Mouse (Mus musculus) intestine, embryonic 16.5 days (tissue): Measurements from ENCODE around the gene Wdr70. TPM values are rescaled to one million over a fixed set of nuclear protein-coding genes. Genes with fewer than 3 reads are reported as not detected.

ENCODE experiments used
- ATAC-seq: fragments of 200-750 bp; cut with Nextera tagmentation; 2 replicates; pipeline ENCODE4 v1.8.0; 2017; ENCODE audit warnings: moderate TSS enrichment, moderate library complexity
- H3K27ac ChIP-seq: fragments of 300-500 bp; sonication (generic); 2 replicates; pipeline ENCODE4 v1.5.1; 2014; ENCODE audit warnings: mild to moderate bottlenecking, low read length
- H3K27me3 ChIP-seq: fragments of 300-500 bp; sonication (generic); replicated peaks from 2 replicates; pipeline ENCODE4 v1.6.1; 2014; ENCODE audit warnings: low read length, control low read depth, mixed read lengths; ENCODE audit not compliant: control insufficient read depth, insufficient read depth
- H3K36me3 ChIP-seq: fragments of 300-500 bp; sonication (generic); 2 replicates; pipeline ENCODE4 v1.6.1; 2014; ENCODE audit warnings: low read length, control low read depth; ENCODE audit not compliant: control insufficient read depth, insufficient read depth
- H3K4me1 ChIP-seq: fragments of 300-500 bp; sonication (generic); 2 replicates; pipeline ENCODE4 v1.6.1; 2014; ENCODE audit warnings: low read length, control low read depth, mixed read lengths; ENCODE audit not compliant: control insufficient read depth, insufficient read depth
- H3K4me2 ChIP-seq: fragments of 300-500 bp; sonication (generic); 2 replicates; pipeline ENCODE4 v1.6.1; 2014; ENCODE audit warnings: low read depth, low read length, control low read depth
- H3K4me3 ChIP-seq: fragments of 300-500 bp; sonication (generic); 2 replicates; pipeline ENCODE4 v1.5.1; 2014; ENCODE audit warnings: mild to moderate bottlenecking, low read length
- H3K9ac ChIP-seq: fragments of 300-500 bp; sonication (generic); 2 replicates; pipeline ENCODE4 v1.6.1; 2014; ENCODE audit warnings: low read depth, low read length
- H3K9me3 ChIP-seq: fragments of 300-500 bp; sonication (generic); 2 replicates; pipeline ENCODE4 v1.6.1; 2016; ENCODE audit warnings: low read length, control low read depth; ENCODE audit not compliant: control insufficient read depth
- WGBS: fragments of 180-500 bp; shearing (Covaris S2); extraction: QIAGEN DNeasy Blood & Tissue Kit; methylation state at CpG from one replicate; pipeline ENCODE4 v1.1.7; 2014; 5-methylcytosine and 5-hydroxymethylcytosine counted together
- polyA plus RNA-seq: library from polyadenylated mRNA; unstranded; fragments of >200 nt; fragmentation: Nextera tagmentation; extraction: Ambion mirVana; gene quantifications from 2 replicates; pipeline ENCODE4 v1.2.1, GENCODE M21; 2015

The Wdr70 gene
- polyA plus RNA-seq, 1 experiment from 2014 or later = 42.8 TPM

GRCm38 (mm10) chr15:7865305-7865704, 233.7 kb downstream of the Wdr70 start:
- no peak overlapping the region for H3K4me3 ChIP-seq
- H3K4me2 ChIP-seq = no peak overlapping the region
- H3K4me1 ChIP-seq = no peaks in the 10 kb centered on the region
- 89% methylated on average over 3 of the region's 3 CpGs for WGBS
- H3K9me3 ChIP-seq = no peaks in the 10 kb centered on the region
- ATAC-seq = no peak
- H3K9ac ChIP-seq = no peak overlapping the region
- no peak overlapping the region for H3K27ac ChIP-seq
- no peaks in the 10 kb centered on the region for H3K36me3 ChIP-seq
- H3K27me3 ChIP-seq = no peaks in the 10 kb centered on the region

- no peak overlapping the region for H3K4me3 ChIP-seq
- no peaks in the 10 kb centered on the region for H3K36me3 ChIP-seq
- 71% methylated on average over 5 of the region's 5 CpGs for WGBS
- no peak overlapping the region for H3K4me2 ChIP-seq
- H3K4me1 ChIP-seq = no peaks in the 10 kb centered on the region
- no peaks in the 10 kb centered on the region for H3K27me3 ChIP-seq
- no peaks in the 10 kb centered on the region for H3K9me3 ChIP-seq
- no peak overlapping the region for H3K9ac ChIP-seq
- H3K27ac ChIP-seq = no peak overlapping the region
- no peak for ATAC-seq
Measured at GRCm38 (mm10) chr15:7863328-7863727, 235.7 kb downstream of the Wdr70 start.

GRCm38 (mm10) chr15:7862890-7863289, 236.1 kb downstream of the Wdr70 start:
- ATAC-seq = no peak
- H3K9ac ChIP-seq = no peak overlapping the region
- 87% methylated on average over 5 of the region's 5 CpGs for WGBS

GRCm38 (mm10) chr15:7858841-7859240, 240.2 kb downstream of the Wdr70 start:
- H3K36me3 ChIP-seq = no peaks in the 10 kb centered on the region
- H3K4me3 ChIP-seq = no peak overlapping the region
- no peaks in the 10 kb centered on the region for H3K9me3 ChIP-seq
- no peak overlapping the region for H3K4me2 ChIP-seq
- H3K27me3 ChIP-seq = no peaks in the 10 kb centered on the region
- no peak overlapping the region for H3K27ac ChIP-seq
- WGBS = 74% methylated on average over 5 of the region's 5 CpGs
- no peaks in the 10 kb centered on the region for H3K4me1 ChIP-seq
- no peak for ATAC-seq
- H3K9ac ChIP-seq = no peak overlapping the region

More at GRCm38 (mm10) chr15:7862890-7863289, 236.1 kb downstream of the Wdr70 start:
- no peak overlapping the region for H3K4me2 ChIP-seq
- no peaks in the 10 kb centered on the region for H3K27me3 ChIP-seq
- H3K4me1 ChIP-seq = no peaks in the 10 kb centered on the region
- H3K27ac ChIP-seq = no peak overlapping the region
- H3K4me3 ChIP-seq = no peak overlapping the region
- H3K9me3 ChIP-seq = no peaks in the 10 kb centered on the region
- H3K36me3 ChIP-seq = no peaks in the 10 kb centered on the region

GRCm38 (mm10) chr15:7857418-7857817, 241.6 kb downstream of the Wdr70 start:
- 80% methylated on average over 13 of the region's 13 CpGs for WGBS
- Histone ChIP-seq H3K4me1 (no peaks in the 10 kb centered on the region), H3K36me3 (no peaks in the 10 kb centered on the region), H3K4me2 (no peak overlapping the region), H3K27ac (no peak overlapping the region), H3K27me3 (no peaks in the 10 kb centered on the region), H3K9me3 (no peaks in the 10 kb centered on the region), H3K4me3 (no peak overlapping the region), H3K9ac (no peak overlapping the region)
- ATAC-seq = no peak

GRCm38 (mm10) chr15:7842398-7842797, 256.6 kb downstream of the Wdr70 start:
- H3K27ac ChIP-seq = no peak overlapping the region
- no peak overlapping the region for H3K9ac ChIP-seq
- H3K9me3 ChIP-seq = no peaks in the 10 kb centered on the region
- H3K4me3 ChIP-seq = no peak overlapping the region
- H3K27me3 ChIP-seq = no peaks in the 10 kb centered on the region
- 85% methylated on average over 4 of the region's 4 CpGs for WGBS
- H3K36me3 ChIP-seq = no peaks in the 10 kb centered on the region
- no peak for ATAC-seq
- H3K4me2 ChIP-seq = no peak overlapping the region
- H3K4me1 ChIP-seq = no peaks in the 10 kb centered on the region

- ATAC-seq = no peak
- 84% methylated on average over 1 of the region's 1 CpGs for WGBS
- no peak overlapping the region for H3K4me2 ChIP-seq
- H3K27me3 ChIP-seq = no peaks in the 10 kb centered on the region
- no peak overlapping the region for H3K27ac ChIP-seq
- H3K4me3 ChIP-seq = no peak overlapping the region
- H3K36me3 ChIP-seq = no peaks in the 10 kb centered on the region
- no peak overlapping the region for H3K9ac ChIP-seq
- H3K9me3 ChIP-seq = no peaks in the 10 kb centered on the region
- no peaks in the 10 kb centered on the region for H3K4me1 ChIP-seq
Measured at GRCm38 (mm10) chr15:7841664-7842063, 257.3 kb downstream of the Wdr70 start.

- Histone ChIP-seq H3K4me1 (no peaks in the 10 kb centered on the region), H3K4me3 (no peak overlapping the region), H3K9me3 (no peaks in the 10 kb centered on the region), H3K4me2 (no peak overlapping the region), H3K36me3 (no peaks in the 10 kb centered on the region), H3K9ac (no peak overlapping the region), H3K27me3 (no peaks in the 10 kb centered on the region), H3K27ac (no peak overlapping the region)
- ATAC-seq = no peak
- 71% methylated on average over 7 of the region's 7 CpGs for WGBS
Measured at GRCm38 (mm10) chr15:7838921-7839309, 260.1 kb downstream of the Wdr70 start.

- ATAC-seq = no peak
- Histone ChIP-seq H3K9me3 (no peaks in the 10 kb centered on the region), H3K27me3 (no peaks in the 10 kb centered on the region), H3K4me2 (no peak overlapping the region), H3K9ac (no peak overlapping the region), H3K36me3 (no peaks in the 10 kb centered on the region), H3K27ac (no peak overlapping the region), H3K4me3 (no peak overlapping the region), H3K4me1 (no peaks in the 10 kb centered on the region)
- WGBS = 69% methylated on average over 8 of the region's 8 CpGs
Measured at GRCm38 (mm10) chr15:7838060-7838920, 260.7 kb downstream of the Wdr70 start.

GRCm38 (mm10) chr15:7835404-7835803, 263.6 kb downstream of the Wdr70 start:
- WGBS = 82% methylated on average over 9 of the region's 9 CpGs
- no peak overlapping the region for H3K4me2 ChIP-seq
- no peak overlapping the region for H3K9ac ChIP-seq
- ATAC-seq = no peak
- H3K4me3 ChIP-seq = no peak overlapping the region
- no peaks in the 10 kb centered on the region for H3K9me3 ChIP-seq
- no peaks in the 10 kb centered on the region for H3K36me3 ChIP-seq
- no peaks in the 10 kb centered on the region for H3K4me1 ChIP-seq
- H3K27me3 ChIP-seq = no peaks in the 10 kb centered on the region
- no peak overlapping the region for H3K27ac ChIP-seq
